Mouse (Mus musculus) cerebellum, adult 11-12 months (tissue): ENCODE results near the gene Prg2.

ENCODE experiments used
- DNase-seq: peaks from one replicate; pipeline ENCODE4 v3.0.0; 2022

The Prg2 gene

GRCm38 (mm10) chr2:85033121-85033520, 52.9 kb downstream of the Prg2 start:
- DNase-seq, result no peak
